Mouse (Mus musculus) ovary, postnatal 10 days (tissue): ENCODE data around the gene Rab13.
"Not testable (repeated sequence)": the region's sequence is repeated elsewhere in the genome, so short reads cannot be mapped to it uniquely, and the experiment has no call there.

Source experiments
- DNase-seq: peaks from one replicate; pipeline ENCODE4 v3.0.0; 2022; ENCODE audit warnings: low spot score

Rab13 gene

DNA sequence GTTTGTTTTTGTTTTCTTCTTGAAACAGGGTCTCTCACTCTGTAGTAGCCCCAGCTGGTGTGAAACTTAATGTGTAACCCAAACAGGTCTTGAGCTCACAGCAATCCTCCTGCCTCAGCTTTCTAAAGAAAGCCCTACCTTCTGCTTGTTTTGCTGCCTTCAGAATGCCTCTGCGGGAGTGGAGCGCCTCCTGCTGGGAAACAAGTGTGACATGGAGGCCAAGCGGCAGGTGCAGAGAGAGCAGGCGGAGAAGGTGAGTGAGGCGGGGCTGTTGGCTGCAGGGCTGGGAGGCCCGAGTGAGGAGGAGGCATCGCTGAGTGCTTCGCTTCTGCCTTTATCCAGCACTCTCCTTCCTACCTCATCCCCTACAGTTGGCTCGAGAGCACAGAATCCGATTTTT lies 10.8 kb downstream of the Rab13 start:
- no peak for DNase-seq

DNA sequence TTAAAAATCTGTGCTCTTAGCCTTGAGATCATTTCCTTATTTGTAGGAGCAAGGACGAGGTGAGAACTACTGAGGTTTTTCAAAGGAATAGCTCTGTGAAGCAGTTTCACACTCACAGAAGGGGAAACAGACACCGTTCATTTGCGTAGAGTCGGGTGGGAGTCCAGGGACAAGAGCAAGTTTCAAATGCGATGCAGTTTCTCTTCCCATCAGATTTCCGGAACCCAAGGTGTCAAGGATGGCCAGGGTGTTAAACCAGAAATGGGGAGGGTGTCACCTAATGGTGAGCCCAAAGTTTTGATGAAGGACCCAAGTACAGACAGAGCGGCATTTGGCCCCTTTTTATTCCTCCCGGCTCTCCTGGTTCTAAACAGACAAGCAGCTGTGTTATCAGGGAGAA lies 17.6 kb downstream of the Rab13 start:
- no peak for DNase-seq

DNA sequence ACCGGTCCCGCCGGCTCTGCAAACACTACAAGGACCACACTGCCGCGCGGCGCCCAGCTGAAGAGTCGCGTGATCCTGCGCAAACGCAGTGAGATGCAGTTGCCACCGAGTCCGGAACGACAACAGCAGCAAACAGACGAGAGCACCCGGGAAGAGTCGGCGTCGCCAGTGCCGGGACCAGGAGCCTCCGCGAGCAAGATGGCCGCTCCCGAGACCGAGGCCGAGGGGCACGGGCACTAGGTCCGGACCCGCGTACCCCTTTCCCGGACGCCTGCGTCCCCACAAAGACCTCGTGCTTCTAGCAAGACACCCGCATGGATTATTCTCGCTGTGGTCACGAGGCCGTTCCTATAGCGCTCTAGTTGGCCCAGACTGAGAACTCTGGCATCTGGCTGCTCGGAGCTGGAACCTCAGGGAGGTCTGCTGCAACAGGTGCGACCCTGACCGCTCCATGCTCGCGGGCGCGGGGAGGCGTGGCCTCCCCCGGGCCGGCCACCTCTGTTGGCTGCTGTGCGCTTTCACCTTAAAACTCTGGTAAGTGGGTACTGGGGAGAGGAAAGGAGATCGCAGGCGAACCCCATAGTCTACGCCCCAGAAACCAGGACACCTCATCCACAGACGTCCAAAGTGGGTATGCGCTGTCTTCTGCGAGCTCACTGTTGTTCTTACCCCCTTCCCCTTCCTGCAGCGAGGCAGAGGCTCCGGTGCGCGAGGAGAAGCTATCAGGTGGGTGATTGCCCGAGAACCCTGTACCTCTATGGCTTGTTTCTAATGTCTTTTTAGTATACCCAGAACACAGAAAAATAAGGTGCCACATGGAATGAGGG lies 18.2 kb downstream of the Rab13 start, which contains the start of gene Jtb:
Gene Jtb (plus strand): TSS at position 91 of the 827 bp plus-strand sequence.
- peak; percentile 73 for DNase-seq

DNA sequence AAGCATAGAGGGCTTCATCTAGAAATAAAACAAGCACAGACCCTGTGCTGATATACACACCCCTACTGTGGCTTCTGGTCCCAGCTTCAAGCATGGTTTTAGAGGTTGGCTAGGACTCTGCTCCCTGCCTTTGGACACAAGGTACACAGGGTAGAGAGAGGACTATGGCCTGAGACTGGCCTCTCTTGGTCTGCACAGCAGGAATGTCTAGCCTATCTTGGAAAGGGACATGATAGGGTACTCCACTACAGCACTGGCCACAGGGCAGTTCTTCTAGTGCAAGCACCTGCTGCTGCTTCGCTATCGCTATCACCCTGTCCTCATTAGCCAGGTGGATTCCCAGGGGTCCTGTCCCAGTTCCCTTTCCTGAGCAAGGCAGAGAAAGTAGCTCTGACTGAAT lies 27.8 kb downstream of the Rab13 start:
- no peak for DNase-seq

DNA sequence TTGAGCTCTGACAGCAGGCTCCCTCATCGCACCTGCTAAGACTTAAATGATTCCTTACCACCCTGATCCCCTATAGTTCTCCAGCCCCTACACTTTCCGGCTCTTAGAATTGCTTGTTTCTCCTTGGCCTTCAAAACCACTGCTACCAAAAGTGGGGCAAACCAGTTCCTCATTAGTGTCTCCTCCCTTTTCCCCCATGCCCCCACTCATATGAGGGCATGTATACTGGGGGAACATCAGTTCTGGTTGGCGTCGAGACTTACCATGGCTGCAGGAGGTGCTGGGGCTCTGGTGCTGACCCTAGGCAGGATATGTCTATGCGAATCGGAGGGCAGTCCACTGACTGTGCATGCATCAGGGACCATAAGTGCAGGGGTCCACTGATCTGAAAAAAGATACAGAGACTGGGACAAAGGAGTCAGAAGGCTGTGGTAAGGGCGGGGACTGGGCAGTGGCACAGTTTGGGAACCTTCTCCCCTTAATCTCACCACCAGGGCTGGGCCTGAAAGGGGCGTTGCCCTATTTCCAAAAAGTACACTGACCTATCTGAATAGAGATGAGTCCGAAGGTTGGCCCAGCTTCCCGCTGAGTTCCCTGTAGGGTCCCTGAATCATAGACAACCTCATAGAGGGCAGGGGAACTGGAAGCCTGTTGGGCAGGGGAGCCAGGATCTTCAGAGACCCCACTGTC lies 28.3 kb downstream of the Rab13 start:
- no peak for DNase-seq

DNA sequence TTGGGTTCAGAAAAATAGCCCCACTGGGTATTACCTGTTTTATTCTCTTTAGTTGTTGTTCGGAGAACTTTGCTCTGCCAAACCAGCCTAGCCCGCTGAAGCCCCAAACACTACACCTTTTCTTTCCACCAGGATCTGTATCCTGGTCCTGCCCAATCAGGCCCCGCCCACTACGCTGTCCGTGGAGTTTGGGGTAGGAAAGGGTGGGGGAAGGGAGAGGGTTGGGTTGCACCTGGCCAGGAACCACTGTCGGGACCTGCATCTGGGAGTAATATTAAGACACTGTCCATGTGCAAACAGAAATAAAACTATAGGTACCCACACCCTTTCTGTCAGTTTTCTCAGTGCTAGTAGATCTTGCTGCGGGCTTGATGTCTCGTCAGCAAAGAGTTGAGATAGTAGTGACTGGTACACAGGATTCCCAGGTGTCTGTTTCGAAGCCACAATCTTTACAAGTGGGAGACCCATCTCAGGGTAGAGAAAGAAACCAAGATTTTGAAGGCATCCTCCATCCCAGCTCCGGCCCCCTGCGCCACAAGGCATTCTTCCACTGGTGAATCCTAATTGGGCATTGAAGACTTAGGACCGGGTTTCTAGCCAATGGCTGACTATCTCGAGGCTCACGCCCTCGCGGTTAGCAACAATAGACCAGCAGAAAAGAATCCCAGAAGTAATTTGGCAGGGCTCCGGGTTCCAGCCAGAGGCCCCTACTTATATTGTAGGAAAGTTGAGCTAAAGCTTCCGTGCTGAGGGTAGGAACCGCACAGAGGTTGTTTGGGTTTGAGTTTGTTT lies 29.7 kb downstream of the Rab13 start, which contains the start of gene Creb3l4:
Gene Creb3l4 (minus strand): TSS at position 529 of the 792 bp plus-strand sequence.
- DNase-seq, result no peak

DNA sequence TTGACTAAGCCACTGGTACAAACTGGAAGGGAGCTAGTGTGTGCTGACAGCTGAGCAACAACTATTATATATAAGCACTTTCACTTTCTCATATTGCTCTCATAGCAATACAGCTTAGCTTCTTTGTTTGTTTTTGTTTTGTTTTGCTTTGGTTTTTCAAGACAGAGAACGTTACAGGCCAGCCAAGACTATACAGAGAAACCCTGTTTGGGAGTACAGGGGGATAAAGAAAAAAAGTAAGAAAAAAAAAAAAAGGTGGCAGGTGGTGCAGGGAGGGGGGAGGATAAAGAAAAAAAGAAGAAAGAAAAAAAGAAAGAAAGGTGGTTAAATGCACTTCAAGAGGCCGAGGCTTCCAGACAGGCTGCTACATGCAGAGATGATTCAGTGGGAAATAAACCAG lies 31.9 kb downstream of the Rab13 start:
- DNase-seq, result no peak

DNA sequence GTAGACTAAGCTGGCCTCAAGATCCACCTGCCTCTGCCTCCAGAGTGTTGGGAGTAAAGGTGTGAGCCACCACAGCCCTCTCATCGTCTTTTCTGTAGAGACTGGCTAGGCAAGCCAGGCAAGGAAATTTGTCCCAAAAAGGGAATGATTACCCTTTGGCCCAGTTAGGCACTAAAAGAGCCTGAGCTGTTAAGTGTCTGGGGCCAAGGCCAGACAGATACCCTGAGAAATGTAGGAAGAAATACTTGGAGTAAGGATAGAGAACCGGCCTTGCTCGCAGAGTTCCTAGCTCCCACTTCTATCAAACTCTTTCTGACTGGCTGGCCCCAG lies 34.1 kb downstream of the Rab13 start:
- no peak for DNase-seq

DNA sequence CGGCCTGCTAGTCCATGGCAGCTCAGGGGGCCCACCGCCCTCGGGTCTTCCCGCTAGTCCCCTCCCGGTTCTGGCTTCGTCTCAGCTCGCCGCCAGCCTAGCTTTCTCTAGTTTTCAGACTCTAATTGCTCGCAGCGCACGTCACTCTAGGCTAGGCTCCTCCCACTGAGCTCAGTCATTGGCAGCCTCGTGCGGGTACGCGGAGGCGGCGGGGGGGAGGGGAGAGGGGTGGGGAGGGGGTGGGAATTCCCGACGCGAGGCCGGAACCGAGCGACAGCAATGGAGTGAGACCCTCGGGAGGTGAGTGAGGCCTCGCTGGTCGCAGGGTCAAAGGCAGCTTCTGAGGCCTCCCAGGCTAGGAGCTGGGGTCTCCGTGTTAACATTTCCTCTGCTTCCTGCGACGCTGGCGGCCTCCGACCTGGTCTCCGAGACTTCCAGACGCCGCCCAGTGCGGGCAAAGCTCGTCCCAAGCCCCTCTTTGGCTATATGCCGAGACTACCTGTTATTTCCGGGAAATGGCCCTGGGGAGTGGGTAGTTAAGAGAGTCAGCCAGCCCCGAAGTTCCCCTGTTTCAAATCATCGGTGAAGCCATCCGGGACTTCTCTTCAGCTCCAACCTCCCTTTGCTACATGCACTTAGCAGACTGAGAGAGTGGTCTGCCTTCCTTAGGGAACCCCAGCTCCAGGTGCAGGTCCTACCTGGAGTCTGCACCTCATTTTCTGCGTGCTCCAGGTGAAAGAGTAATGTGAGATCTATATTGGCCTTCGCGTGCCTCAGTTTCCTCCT lies 34.7 kb downstream of the Rab13 start, which contains the start of gene Slc39a1:
Gene Slc39a1 (plus strand): TSS at position 213 of the 786 bp plus-strand sequence.
- peak; percentile 78 for DNase-seq

DNA sequence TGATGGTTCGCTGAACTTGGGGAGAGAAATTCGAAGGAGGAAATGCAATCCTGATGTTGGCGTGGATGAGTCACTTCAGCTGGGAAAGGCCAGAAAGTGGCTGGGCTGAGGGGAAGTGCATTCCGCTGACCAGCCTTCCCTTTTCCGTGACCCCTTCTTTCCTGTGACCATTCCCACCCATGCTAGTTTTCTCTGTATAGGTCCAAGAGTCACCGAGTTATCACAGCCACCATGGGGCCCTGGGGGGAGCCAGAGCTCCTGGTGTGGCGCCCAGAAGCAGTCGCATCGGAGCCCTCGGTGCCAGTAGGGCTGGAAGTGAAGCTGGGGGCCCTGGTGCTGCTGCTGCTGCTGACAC lies 35.2 kb downstream of the Rab13 start:
- no peak for DNase-seq

DNA sequence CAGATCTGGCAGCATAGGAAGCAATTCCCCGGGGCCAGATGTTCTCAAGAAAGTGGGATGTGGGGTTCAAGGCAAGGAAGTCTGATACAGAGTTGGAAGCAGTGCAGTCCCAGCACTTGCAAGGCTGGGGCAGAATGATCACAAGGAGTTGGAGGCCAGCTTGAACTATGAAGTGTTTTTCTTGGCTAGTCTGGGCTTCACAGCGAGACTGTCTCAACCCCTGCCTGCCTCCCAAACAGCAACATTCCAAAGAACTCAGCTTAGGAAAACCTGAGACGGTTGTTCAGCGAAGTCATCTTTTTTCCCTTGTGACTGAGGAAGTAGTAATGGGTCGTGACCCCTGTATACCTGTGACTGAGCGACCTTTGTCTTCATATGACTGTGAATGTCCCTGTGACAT lies 37.3 kb downstream of the Rab13 start:
- no peak for DNase-seq

DNA sequence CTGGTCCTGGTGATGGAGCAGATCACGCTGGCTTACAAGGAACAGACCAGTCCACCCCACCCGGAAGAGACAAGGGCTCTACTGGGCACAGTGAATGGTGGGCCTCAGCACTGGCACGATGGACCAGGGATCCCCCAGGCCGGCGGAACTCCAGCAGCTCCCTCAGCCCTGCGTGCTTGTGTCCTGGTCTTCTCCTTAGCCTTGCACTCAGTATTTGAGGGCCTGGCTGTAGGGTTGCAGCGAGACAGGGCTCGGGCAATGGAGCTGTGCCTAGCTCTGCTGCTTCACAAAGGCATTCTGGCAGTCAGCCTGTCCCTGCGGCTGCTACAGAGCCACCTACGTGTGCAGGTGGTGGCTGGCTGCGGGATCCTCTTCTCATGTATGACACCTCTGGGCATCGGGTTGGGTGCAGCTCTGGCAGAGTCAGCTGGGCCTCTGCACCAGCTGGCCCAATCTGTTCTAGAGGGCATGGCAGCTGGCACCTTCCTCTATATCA lies 38.3 kb downstream of the Rab13 start:
- DNase-seq, result not testable (repeated sequence)

DNA sequence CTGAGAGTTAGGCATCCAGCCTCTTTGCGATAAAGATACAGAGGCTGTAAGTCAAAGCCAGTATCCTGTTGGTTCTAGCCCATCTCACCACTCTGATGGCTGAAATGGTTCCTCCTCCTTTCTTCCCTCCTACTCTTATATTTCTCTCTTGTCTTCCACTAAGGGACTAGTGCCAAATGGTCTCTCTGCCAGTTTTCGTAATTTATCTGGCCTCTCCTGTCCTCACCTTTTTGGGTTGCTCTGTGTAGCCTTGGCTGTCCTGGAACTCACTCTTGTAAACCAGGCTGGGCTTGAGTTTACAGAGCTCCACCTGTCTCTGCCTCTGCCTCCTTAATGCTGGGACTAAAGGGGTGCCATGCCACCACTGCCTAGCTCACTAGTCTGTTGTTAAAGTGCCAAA lies 39.2 kb downstream of the Rab13 start:
- not testable (repeated sequence) for DNase-seq

DNA sequence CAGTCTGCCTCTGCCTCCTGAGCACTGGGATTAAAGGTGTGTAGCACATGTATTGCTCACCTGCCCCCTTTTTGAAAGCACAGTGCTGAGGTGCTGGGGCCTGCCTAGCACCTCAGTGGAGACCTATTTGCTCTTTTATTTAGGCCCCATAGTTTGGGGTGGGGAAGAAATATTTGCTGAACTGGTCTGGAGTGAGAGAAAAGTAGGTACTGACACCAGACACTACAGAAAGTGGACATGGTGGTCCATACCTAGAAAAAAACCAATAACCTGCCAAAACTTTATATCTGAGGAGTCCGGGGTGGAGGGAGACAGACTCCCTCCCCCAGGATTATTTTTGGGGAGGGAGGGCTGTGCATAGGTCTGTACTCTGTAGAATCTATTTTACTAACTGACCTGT lies 39.7 kb downstream of the Rab13 start:
- not testable (repeated sequence) for DNase-seq

DNA sequence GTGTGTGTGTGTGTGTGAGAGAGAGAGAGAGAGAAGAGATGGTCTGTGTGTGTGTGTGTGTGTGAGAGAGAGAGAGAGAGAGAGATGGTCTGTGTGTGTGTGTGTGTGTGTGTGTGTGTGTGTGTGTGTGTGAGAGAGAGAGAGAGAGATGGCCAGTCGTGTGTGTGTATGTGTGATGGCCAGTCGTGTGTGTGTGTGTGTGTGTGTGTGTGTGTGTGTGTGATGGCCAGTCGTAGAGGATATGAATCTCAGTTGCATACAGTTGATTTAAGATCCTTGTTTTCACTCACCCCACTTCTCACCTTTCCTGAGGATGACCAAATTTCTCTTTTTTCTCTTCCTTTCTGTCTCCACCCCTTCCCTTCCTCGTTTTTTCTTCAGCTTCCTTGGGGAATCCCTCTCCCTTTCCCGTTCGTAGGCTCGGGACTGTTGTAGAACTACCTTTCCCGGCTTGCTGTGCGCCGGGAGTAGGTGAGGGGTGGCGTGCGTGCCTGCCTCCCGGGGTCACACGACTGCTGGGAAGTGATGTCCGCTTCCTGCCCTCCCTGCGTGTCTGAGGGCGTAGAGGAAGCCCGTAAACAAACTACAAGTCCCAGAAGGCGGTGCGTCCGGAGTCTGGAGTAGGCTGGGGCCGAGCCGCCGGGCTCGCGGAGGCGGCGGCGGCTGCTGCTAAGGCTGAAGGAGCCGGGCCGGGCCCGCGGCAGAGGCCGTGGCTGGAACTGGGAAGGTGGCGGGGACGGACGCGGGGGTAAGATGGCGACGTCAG lies 40.3 kb downstream of the Rab13 start, which contains the start of gene Crtc2:
Gene Crtc2 (plus strand): TSS at position 511 of the 766 bp plus-strand sequence.
- peak; percentile 71 for DNase-seq

DNA sequence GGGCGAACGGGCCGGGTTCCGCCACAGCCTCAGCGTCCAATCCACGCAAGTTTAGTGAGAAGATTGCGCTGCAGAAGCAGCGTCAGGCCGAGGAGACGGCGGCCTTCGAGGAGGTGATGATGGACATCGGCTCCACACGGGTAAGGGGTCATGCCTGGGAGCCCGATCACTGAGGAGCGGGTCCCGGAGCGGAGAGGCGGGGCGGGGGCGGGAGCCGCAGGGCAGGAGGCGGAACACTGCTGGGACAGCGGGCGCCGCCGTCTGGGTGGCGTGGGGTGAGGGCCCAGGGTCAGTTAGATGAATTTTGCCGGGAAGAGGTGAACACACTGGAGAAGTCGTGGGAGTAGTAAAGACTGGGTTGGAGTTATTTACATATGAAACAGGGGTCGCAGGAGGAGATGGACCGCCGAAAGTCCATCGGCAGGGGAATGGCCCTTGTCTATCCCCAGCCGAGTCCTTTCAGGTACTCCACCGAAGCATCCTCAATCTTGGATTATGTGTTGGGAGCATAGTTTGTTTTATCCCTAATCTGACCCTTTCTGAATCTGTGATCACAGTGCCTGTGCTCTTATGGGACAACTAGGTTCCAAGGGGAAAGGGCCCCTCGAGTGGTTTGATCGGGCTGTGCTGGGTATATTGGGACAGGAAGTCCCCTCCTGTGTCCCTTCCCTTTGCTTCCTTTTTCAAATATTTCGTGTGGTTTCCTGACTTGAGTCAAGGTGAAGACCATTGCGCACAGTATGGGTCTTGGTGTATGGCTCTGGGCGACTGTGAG lies 41.1 kb downstream of the Rab13 start:
- DNase-seq, result no peak

DNA sequence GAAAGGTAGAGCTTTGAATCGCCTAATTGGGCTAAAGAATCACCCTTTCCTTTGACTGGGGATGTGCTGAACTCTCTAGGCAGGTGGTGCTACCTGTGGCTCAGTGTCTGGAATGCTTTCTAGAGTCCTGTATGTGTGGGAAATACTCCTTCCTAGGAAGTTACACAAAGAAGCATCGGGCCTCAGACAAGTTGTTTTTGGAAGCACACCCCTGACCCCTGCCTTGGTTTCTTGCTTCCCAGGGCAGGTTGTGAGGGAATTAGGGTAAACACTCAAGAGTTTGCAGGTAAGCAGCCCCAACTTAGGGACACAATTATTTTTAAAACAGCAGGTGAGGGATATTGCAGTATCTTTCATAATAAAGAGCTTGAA lies 41.7 kb downstream of the Rab13 start:
- DNase-seq, result no peak

DNA sequence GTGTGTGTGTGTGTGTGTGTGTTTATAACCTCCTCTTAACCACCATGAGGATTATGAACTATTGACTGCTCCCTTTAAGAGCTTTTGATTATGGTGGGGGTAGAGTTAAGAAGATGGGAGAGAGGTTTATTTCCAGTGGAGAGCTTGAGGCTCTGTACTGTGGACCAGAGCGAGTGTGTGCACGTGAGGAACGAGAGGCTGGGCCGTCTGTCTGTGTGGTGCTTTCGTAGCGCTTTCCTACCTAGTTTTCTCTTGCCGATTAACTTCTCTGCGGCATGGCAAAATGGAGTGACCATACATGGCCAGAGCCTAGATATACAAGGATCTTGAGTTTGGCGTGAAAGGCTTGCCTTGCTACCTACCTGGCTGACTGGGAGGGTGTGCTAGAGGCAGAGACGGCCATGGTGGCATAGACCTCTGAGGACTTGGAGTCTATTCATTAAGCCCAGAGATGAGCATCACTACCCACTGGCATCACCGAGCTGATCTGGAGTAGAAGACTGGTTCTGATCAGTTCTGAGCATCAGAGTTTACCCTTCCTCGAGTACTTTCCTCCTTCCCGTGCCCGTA lies 42.4 kb downstream of the Rab13 start:
- no peak for DNase-seq

DNA sequence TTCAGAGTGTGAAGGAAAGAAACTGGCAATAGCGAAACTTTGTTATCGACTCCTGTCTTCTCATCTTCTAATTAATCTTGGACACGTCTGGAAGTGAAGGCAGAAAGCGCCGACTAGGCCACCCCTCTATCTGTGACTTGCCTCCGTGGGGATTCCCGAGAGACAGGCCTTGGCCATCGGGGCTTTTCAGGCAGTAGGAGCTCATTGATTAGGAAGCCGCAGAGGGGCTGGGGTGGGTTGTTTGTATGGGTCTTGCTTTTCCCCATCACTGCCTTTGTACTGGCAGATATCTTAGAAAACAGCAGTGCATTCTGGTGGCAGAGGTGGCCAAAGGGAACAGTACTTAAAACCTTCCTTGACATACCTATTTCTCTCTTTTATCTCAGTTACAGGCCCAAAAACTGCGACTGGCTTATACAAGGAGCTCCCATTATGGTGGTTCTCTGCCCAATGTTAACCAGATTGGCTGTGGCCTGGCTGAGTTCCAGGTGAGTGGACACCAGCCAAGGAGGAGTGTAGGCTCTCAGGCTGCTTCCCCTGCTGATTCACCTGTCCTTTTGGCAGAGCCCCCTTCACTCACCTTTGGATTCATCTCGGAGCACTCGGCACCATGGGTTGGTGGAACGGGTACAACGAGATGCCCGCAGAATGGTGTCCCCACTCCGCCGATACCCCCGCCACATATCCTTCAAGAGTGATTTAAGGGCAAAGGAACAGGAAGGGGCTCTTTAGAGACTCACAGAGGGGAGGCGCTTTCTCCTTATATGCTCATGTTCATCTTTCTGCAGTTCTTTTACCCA lies 43.4 kb downstream of the Rab13 start:
- no peak for DNase-seq
